Mouse (Mus musculus) CH12.LX (cell line): ENCODE measurements around the gene Agk.

Source experiments
- CTCF ChIP-seq, 2 experiments: IDR thresholded peaks in 1 of 2; conservative IDR thresholded peaks in 1 of 2; 2 replicates each; pipeline ENCODE4 v1.5.1; 2011 to 2012; ENCODE audit warnings: low read depth in 2 of 2, low read length in 2 of 2, improper control_type of control experiment in 1 of 2, inconsistent platforms in 1 of 2, mild to moderate bottlenecking in 1 of 2, moderate library complexity in 1 of 2
- EP300 ChIP-seq: IDR thresholded peaks from 2 replicates; pipeline ENCODE4 v1.6.1; 2011; ENCODE audit warnings: low read length, improper control_type of control experiment
- MAFK ChIP-seq: IDR thresholded peaks from 2 replicates; pipeline ENCODE4 v1.6.1; 2011; ENCODE audit warnings: low read length, improper control_type of control experiment; ENCODE audit not compliant: insufficient replicate concordance
- MAX ChIP-seq: IDR thresholded peaks from 2 replicates; pipeline ENCODE4 v1.6.1; 2011; ENCODE audit warnings: low read length, improper control_type of control experiment
- NRF1 ChIP-seq: IDR thresholded peaks from 2 replicates; pipeline ENCODE4 v1.6.1; 2014; ENCODE audit warnings: low read depth, mild to moderate bottlenecking, inconsistent platforms, low read length, improper control_type of control experiment, moderate library complexity
- POLR2A ChIP-seq: IDR thresholded peaks from 2 replicates; pipeline ENCODE4 v1.6.1; 2011; ENCODE audit warnings: low read depth, mild to moderate bottlenecking, improper control_type of control experiment, low read length
- RAD21 ChIP-seq: IDR thresholded peaks from 2 replicates; pipeline ENCODE4 v1.6.1; 2011; ENCODE audit warnings: low read depth, mild to moderate bottlenecking, low read length, improper control_type of control experiment, moderate library complexity
- USF2 ChIP-seq: conservative IDR thresholded peaks from 2 replicates; pipeline ENCODE4 v1.6.1; 2011; ENCODE audit warnings: low read depth, low read length, improper control_type of control experiment

- TF ChIP-seq USF2 (no peak), POLR2A (no peak), CTCF (conservative IDR thresholded peaks at IDR 0.05 in 1 of 2, IDR thresholded peaks at IDR 0.05 in 1 of 2; ENCODE audit: low read depth in 2 of 2, low read length in 2 of 2) (no peak), RAD21 (no peak), NRF1 (no peak), MAFK (no peak), EP300 (no peak), MAX (no peak)
Measured at GRCm38 (mm10) chr6:40403640-40404285, 78.8 kb downstream of the Agk start.
